Mouse (Mus musculus) CD4-positive, CD25-positive, alpha-beta regulatory T cell, adult 9 weeks (primary cell): ENCODE results near the gene Sept11. TPM values are rescaled to one million over a fixed set of nuclear protein-coding genes. Genes with fewer than 3 reads are reported as not detected.

Source experiments
- polyA plus RNA-seq: library from polyadenylated mRNA; unstranded; fragments of 100-300 nt; shearing (Covaris generic); gene quantifications from one replicate; pipeline ENCODE4 v1.2.1, GENCODE M21; 2017

The Sept11 gene
- polyA plus RNA-seq: 27.3 TPM

GRCm38 (mm10) chr5:93092857-93093622, at the start of gene Sept11:
Sept11 (plus strand) TSS chr5:93093437.

GRCm38 (mm10) chr5:93044584-93045370, 48.5 kb upstream of the Sept11 start, which contains the start of gene Sowahb:
Sowahb (minus strand) TSS chr5:93045022.

DNA sequence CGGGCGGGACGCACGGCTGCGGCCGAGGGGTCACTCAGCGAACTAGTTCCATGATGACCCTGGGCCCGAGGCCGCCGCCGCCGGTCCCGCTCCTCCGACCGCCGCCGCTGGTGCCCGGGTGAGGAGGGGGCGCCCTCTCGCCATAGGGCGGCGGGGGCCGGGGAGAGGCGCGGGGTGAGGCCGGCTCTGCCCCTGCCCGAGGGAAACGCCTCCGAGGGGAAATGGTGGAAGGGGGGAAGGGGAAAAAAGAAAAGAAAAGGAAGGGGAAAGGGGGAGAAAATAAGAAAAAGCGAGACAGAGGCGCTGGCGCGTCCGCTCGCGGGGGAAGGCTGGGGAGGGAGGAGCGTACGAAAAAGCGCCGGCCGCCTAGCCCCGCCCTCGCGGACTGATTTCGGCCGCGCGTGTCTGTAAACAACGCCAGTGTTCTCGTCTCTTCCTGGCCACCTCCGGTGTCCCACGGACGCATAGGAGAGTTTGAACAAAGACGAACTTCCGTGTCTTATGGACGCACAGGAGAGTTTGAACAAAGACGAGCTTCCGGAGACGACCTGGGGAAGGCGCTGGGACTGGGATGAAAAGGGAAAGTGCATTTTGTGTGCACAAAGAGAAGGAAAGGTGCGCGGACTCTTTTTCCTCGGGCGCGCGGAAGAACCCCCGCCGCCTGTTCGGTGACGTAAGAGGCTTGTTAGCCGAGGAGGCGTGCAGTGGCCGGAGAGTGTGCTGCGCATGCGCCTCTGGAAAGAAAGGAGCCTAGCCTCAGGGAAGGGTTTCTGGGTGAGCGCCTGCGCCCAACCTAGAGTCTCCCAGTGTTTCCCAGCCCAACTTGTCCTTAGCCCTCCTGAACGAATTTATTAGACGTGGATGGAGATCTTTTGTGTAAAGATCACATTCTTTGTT, 113.1 kb downstream of the Sept11 start, which contains the start of the genes Ccni and 2010109A12Rik:
TSS of gene Ccni (minus strand) at position 387 of the 897 bp plus-strand sequence.
TSS of gene 2010109A12Rik (plus strand) at position 410 of the 897 bp plus-strand sequence.

Other genes with a start within 250 kb of the Sept11 start
- not detected for gene Sowahb, start 48.4 kb upstream of the Sept11 start, polyA plus RNA-seq
- 34.6 TPM for gene Ccni, start 113.1 kb downstream of the Sept11 start, polyA plus RNA-seq
- gene 2010109A12Rik, start 113.1 kb downstream of the Sept11 start, polyA plus RNA-seq: 1.3 TPM
- 30.2 TPM for gene Ccng2, start 173.8 kb downstream of the Sept11 start, polyA plus RNA-seq